In genomic region chr1:107635936-107636335, GRCm38 (mm10) we compare ENCODE assay signal across 8 mouse cellular contexts. TPM values are rescaled to one million over a fixed set of nuclear protein-coding genes. Genes with fewer than 3 reads are reported as not detected.
DNase-seq lines count a peak whose midpoint lies in the region; ATAC-seq and TF ChIP-seq lines count a peak whose summit lies in the region.
"Had no signal": no experiment of that assay in that cellular context is flagged by ENCODE, and none has a peak within 500 bp of the region (broad histone marks: within the 10 kb centered on the region; RNA-seq: fewer than 3 reads in every experiment).

No protein-coding gene starts in this region.

- H3K27me3 ChIP-seq in kidney, postnatal 0 days (ENCODE audit: insufficient read depth, low read length): no peaks in the 10 kb centered on the region
- no peaks in the 10 kb centered on the region for H3K27me3 ChIP-seq in intestine, embryonic 15.5 days (replicated peaks)
- H3K27me3 ChIP-seq: stomach, embryonic 15.5 days had no signal

- 26% methylated on average over 4 of the region's 4 CpGs for WGBS in kidney, postnatal 0 days
- WGBS in intestine, embryonic 15.5 days: 33% methylated on average over 4 of the region's 4 CpGs

- H3K4me2 ChIP-seq in kidney, postnatal 0 days (ENCODE audit: low read length): no peak overlapping the region
- H3K4me2 ChIP-seq in intestine, embryonic 15.5 days (replicated peaks): no peak overlapping the region
- H3K4me2 ChIP-seq: stomach, embryonic 15.5 days had no signal

- H3K4me3 ChIP-seq in kidney, postnatal 0 days (replicated peaks; ENCODE audit: low read depth, low read length): no peak overlapping the region
- H3K4me3 ChIP-seq in ES-E14 (ENCODE audit: insufficient read depth in 1 of 2, low read depth in 1 of 2, low read length in 2 of 2, poor library complexity in 1 of 2, severe bottlenecking in 1 of 2): no peak overlapping the region
- no peak overlapping the region for H3K4me3 ChIP-seq in intestine, embryonic 15.5 days (replicated peaks)
- H3K4me3 ChIP-seq: stomach, embryonic 15.5 days had no signal

- no peak for ATAC-seq in kidney, postnatal 0 days (replicated peaks; ENCODE audit: low FRiP score, low read depth)
- ATAC-seq in intestine, embryonic 15.5 days: no peak

- no peak overlapping the region for H3K9ac ChIP-seq in kidney, postnatal 0 days (ENCODE audit: low read depth, low read length)
- no peak overlapping the region for H3K9ac ChIP-seq in ES-E14 (ENCODE audit: insufficient read depth, low read depth, low read length, poor library complexity, severe bottlenecking)
- H3K9ac ChIP-seq in intestine, embryonic 15.5 days: no peak overlapping the region
- H3K9ac ChIP-seq: stomach, embryonic 15.5 days had no signal

- no peaks in the 10 kb centered on the region for H3K36me3 ChIP-seq in kidney, postnatal 0 days (ENCODE audit: insufficient read depth, low read length)
- H3K36me3 ChIP-seq in ES-E14 (ENCODE audit: control insufficient read depth, insufficient read depth, low read length, poor library complexity, severe bottlenecking): no peaks in the 10 kb centered on the region
- no peaks in the 10 kb centered on the region for H3K36me3 ChIP-seq in intestine, embryonic 15.5 days
- H3K36me3 ChIP-seq: stomach, embryonic 15.5 days had no signal

- peak; percentile 58 for DNase-seq in kidney, postnatal 0 days (ENCODE audit: low spot score)
- no peak for DNase-seq in kidney, adult 11 months
- peak; percentile 20 for DNase-seq in ES-E14 (ENCODE audit: low read depth, low spot score)
- DNase-seq in brain, embryonic 14.5 days (ENCODE audit: low read depth): peak; percentile 87
- peak; percentile 44 for DNase-seq in mesoderm, embryonic 11.5 days (ENCODE audit: low read depth, low spot score)
- DNase-seq in frontal cortex, postnatal 25 days (ENCODE audit: low spot score in 2 of 2): no peak

- no peak for TF ChIP-seq POLR2A in brain, embryonic 14.5 days (IDR thresholded peaks at IDR 0.05; ENCODE audit: borderline replicate concordance, extremely low read depth, insufficient read depth, insufficient read length, poor library complexity, severe bottlenecking)

- H3K9me3 ChIP-seq in kidney, postnatal 0 days (replicated peaks; ENCODE audit: low read length): no peaks in the 10 kb centered on the region
- no peaks in the 10 kb centered on the region for H3K9me3 ChIP-seq in ES-E14 (ENCODE audit: control insufficient read depth, insufficient read depth, low read depth, low read length)
- H3K9me3 ChIP-seq in intestine, embryonic 15.5 days: no peaks in the 10 kb centered on the region
- H3K9me3 ChIP-seq: stomach, embryonic 15.5 days had no signal

- H3K4me1 ChIP-seq in kidney, postnatal 0 days (replicated peaks; ENCODE audit: insufficient read depth, low read length): no peaks in the 10 kb centered on the region
- H3K4me1 ChIP-seq in ES-E14 (ENCODE audit: control insufficient read depth in 2 of 2, insufficient read depth in 2 of 2, low read length in 2 of 2, poor library complexity in 1 of 2): no peaks in the 10 kb centered on the region
- H3K4me1 ChIP-seq in intestine, embryonic 15.5 days (replicated peaks): no peaks in the 10 kb centered on the region
- H3K4me1 ChIP-seq: stomach, embryonic 15.5 days had no signal

- TF ChIP-seq CTCF in kidney, postnatal 0 days (IDR thresholded peaks at IDR 0.05; ENCODE audit: low read depth): peak; percentile 76
- TF ChIP-seq CTCF in brain, embryonic 14.5 days (IDR thresholded peaks at IDR 0.05; ENCODE audit: borderline replicate concordance, extremely low read depth, insufficient read depth, insufficient read length): no peak

- no peak overlapping the region for H3K27ac ChIP-seq in kidney, postnatal 0 days
- no peak overlapping the region for H3K27ac ChIP-seq in ES-E14 (ENCODE audit: insufficient read depth, low read depth, low read length, poor library complexity, severe bottlenecking)
- no peak overlapping the region for H3K27ac ChIP-seq in intestine, embryonic 15.5 days
- H3K27ac ChIP-seq: stomach, embryonic 15.5 days had no signal

- in situ Hi-C loops in ES-E14 (cut with MboI; ENCODE audit: low sequenced_read_pairs in 2 of 2, unreplicated experiment in 2 of 2): loop anchor here in 1 of 2 experiments (5.0 kb wide), 1 partner anchor 1191 kb away; no protein-coding TSS in a partner anchor

TF ChIP-seq in ES-E14, 5 proteins besides CTCF, POLR2A, EP300 and RAD21:
- TF ChIP-seq ZC3H11A (IDR thresholded peaks at IDR 0.05; ENCODE audit: borderline replicate concordance, low read depth, low read length): 0 out of 2 replicates have a peak, but pooled peaks have one; percentile 38
- no peak for TF ChIP-seq HCFC1 (IDR thresholded peaks at IDR 0.05; ENCODE audit: borderline replicate concordance, insufficient read depth, low read length)

RNA-seq across cellular contexts. Expression of gene Serpinb8, which starts 46.1 kb away (rescaled TPM):
- polyA plus RNA-seq in kidney, postnatal 0 days (2015; fragmentation: Nextera tagmentation; extraction: Ambion mirVana): 2.4 TPM in 2 replicates
- 0.80 and 1.0 TPM in 2 replicates for total RNA-seq in ES-E14 (2012; rRNA removed)
- 0.33 and 0.44 TPM in 2 replicates for polyA plus RNA-seq in brain, embryonic 14.5 days (2012; rRNA removed)
- polyA plus RNA-seq in intestine, embryonic 15.5 days (2015; fragmentation: Nextera tagmentation; extraction: Ambion mirVana): 0.92 and 1.3 TPM in 2 replicates

Comparison
In these comparisons a context has a peak if more than half of its experiments do, and no peak if none do; other contexts are left out.
1. DNase-seq: peak in kidney, postnatal 0 days (single experiment), ES-E14 (single experiment), brain, embryonic 14.5 days (single experiment) and mesoderm, embryonic 11.5 days (single experiment); none in kidney, adult 11 months (single experiment) and frontal cortex, postnatal 25 days (0 of 2).